Mouse (Mus musculus) heart, postnatal 0 days (tissue): Measurements from ENCODE around the gene Tns1.

ENCODE experiments used
- CTCF ChIP-seq: IDR thresholded peaks from 2 replicates; pipeline ENCODE4 v1.5.1; 2016; ENCODE audit warnings: antibody characterized with exemption, control low read depth, low read depth
- EP300 ChIP-seq: IDR thresholded peaks from 2 replicates; pipeline ENCODE4 v1.6.1; 2016; ENCODE audit warnings: antibody characterized with exemption, low read depth

- TF ChIP-seq CTCF (no peak), EP300 (no peak)
Measured at GRCm38 (mm10) chr1:74068366-74069084, 55.7 kb downstream of the Tns1 start.
